Mouse (Mus musculus) liver (tissue): ENCODE results near the gene Dnajb1.
"Not testable (repeated sequence)": the region's sequence is repeated elsewhere in the genome, so short reads cannot be mapped to it uniquely, and the experiment has no call there.

Experiments
- DNase-seq: peaks from one replicate; pipeline ENCODE4 v3.0.0-alpha.2; 2020; ENCODE audit warnings: mixed read lengths

The Dnajb1 gene

GRCm38 (mm10) chr8:83578131-83579055, 29.6 kb upstream of the Dnajb1 start:
- peak; percentile 2 for DNase-seq

GRCm38 (mm10) chr8:83579676-83580075, 28.3 kb upstream of the Dnajb1 start:
- DNase-seq: peak; percentile 2

- no peak for DNase-seq
Measured at GRCm38 (mm10) chr8:83580826-83581225, 27.2 kb upstream of the Dnajb1 start.

- DNase-seq: no peak
Measured at GRCm38 (mm10) chr8:83582226-83582625, 25.8 kb upstream of the Dnajb1 start.

GRCm38 (mm10) chr8:83583236-83583635, 24.8 kb upstream of the Dnajb1 start:
- DNase-seq: no peak

GRCm38 (mm10) chr8:83584771-83585170, 23.2 kb upstream of the Dnajb1 start:
- DNase-seq: no peak

- no peak for DNase-seq
Measured at GRCm38 (mm10) chr8:83585333-83585732, 22.7 kb upstream of the Dnajb1 start.

GRCm38 (mm10) chr8:83587644-83588043, 20.3 kb upstream of the Dnajb1 start:
- DNase-seq: no peak

GRCm38 (mm10) chr8:83588886-83589285, 19.1 kb upstream of the Dnajb1 start:
- DNase-seq: no peak

- no peak for DNase-seq
Measured at GRCm38 (mm10) chr8:83590488-83591023, 17.4 kb upstream of the Dnajb1 start.

GRCm38 (mm10) chr8:83592682-83593081, 15.3 kb upstream of the Dnajb1 start:
- DNase-seq: no peak

- no peak for DNase-seq
Measured at GRCm38 (mm10) chr8:83593325-83594166, 14.4 kb upstream of the Dnajb1 start.

GRCm38 (mm10) chr8:83594167-83595049, 13.6 kb upstream of the Dnajb1 start:
- peak; percentile 99 for DNase-seq

GRCm38 (mm10) chr8:83595050-83595345, 13.0 kb upstream of the Dnajb1 start:
- DNase-seq: not testable (repeated sequence)

GRCm38 (mm10) chr8:83596369-83596768, 11.6 kb upstream of the Dnajb1 start:
- peak; percentile 51 for DNase-seq

- no peak for DNase-seq
Measured at GRCm38 (mm10) chr8:83598146-83598545, 9.8 kb upstream of the Dnajb1 start.

- DNase-seq: peak; percentile 34
Measured at GRCm38 (mm10) chr8:83599814-83600213, 8.2 kb upstream of the Dnajb1 start.

GRCm38 (mm10) chr8:83602650-83603029, 5.4 kb upstream of the Dnajb1 start:
- no peak for DNase-seq

GRCm38 (mm10) chr8:83608398-83608829, 421 bp downstream of the Dnajb1 start:
- DNase-seq: peak; percentile 92

GRCm38 (mm10) chr8:83609086-83609485, 1.1 kb downstream of the Dnajb1 start:
- no peak for DNase-seq

GRCm38 (mm10) chr8:83609547-83610180, 1.7 kb downstream of the Dnajb1 start:
- DNase-seq: no peak

GRCm38 (mm10) chr8:83611921-83612320, 3.9 kb downstream of the Dnajb1 start:
- DNase-seq: no peak
